Mouse (Mus musculus) cerebellum, postnatal 14 days (tissue): ENCODE measurements at regions not wholly inside any gene's neighbourhood (a gene's known extent, or its start where the extent isn't known, plus 50 kb on each side); places are given as distances from the start of the nearest gene placed in this dataset.

Source experiments
- DNase-seq, 2 experiments: peaks; one replicate each; pipeline ENCODE4 v3.0.0; 2021; ENCODE audit warnings: mixed read lengths in 2 of 2

- no peak for DNase-seq
Measured at GRCm38 (mm10) chr15:50423082-50423665, 3461.5 kb upstream of the Gm7489 start.

- no peak for DNase-seq
Measured at GRCm38 (mm10) chr15:50449604-50450003, 3435.1 kb upstream of the Gm7489 start.

DNA sequence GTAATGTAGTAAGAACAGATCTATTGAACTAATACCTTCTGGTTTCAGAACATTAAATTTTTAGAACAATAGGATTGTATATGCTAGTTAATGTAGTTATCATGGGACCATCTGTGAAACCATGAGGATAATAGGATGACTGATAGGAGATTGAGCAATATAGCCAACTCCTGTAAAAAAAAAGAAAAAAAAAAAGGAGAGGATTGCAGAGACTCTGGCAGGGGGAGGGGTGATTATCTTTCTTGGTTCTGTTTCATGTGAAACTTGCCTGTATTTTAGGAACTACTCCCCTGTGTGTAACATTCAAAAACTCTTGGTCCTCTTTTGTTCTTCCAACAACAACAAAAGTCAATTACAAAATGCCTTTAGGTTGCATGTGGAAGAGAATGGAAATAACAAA is 3412.1 kb upstream of the Gm7489 start:
- no peak for DNase-seq

DNA sequence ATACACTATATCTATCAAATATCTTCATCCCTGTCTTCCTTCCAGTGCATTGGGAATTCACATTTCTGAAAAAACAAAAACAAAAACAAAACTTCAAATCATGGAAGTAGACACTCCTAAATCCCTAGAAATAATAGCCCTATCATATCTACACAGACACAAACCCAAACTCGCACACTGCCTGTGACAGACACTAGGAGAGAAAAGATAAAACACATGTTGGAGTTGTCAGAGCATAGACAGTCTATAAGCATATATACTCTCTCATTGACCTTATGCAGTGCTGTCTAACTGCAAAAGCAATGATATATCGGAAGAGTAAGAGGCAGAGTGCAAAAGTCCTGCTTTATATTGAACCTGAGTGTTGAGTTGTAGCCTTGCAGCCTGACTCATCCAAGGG is 3386.0 kb upstream of the Gm7489 start:
- DNase-seq = no peak

DNA sequence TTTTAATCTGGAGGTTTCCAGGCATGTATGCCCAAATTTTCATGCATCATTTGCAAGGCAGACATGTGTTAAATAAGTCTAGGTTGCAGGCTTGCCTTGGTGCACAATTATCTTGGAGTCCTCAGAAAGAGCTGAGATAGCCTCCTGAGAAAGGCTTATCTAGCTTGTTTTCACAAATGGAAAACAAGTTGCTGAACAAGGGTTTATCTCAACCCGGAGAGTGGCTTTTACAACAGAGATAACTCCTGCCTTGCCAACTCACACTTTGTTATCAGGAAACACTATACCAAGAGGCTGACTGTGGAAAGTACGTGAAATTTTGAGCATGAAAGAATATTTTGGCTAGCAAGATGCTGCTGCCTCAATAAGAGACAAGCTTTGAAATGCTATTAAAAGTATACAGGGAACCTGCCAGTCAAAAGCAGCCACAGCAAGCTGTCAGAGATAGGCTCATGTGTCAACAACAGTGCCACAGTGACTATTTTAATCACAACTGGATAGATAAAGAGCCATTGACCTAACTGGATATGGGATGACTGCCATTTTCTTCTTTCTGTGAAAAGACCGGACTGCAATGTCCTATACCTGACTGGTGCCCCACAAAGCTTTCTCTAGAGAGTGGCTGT is 3376.6 kb upstream of the Gm7489 start:
- no peak for DNase-seq

DNA sequence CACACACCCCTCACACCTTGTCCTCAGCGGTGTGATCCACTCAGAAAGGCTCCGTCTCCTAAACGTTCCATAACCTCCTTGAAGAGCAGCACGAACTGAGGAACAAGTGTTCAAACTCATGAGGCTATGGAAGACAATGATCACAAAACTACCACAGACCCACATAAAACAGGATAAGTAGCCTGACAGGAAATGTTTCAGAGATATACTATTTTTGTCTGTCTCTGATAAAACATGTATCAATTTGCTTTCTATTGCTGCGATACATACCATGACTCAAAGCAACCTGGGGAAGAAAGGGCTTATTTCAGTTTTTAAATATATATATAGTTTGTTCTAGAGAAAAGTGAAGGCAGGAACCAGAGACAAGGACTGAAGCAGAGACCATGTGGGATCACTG is 3371.7 kb upstream of the Gm7489 start:
- DNase-seq = no peak

GRCm38 (mm10) chr15:50524841-50525240 is 3359.9 kb upstream of the Gm7489 start:
- no peak for DNase-seq

DNA sequence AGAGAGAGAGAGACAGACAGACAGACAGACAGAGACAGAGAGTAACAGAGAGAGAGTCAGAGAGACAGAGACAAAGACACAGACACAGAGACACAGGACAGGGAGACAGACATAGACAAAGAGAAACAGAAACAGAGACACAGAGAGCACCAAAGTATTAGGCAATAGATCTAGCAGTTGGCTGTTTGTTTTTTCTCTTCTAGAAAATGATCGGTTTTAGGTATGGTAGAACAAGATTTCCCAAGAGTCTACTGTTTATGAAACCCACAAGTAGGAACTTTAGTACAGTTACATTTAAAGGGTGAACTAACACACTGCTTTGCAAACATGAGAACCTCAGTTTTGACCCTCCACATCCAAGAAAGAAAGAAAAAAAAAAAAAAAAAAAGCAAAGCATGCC is 3350.2 kb upstream of the Gm7489 start:
- DNase-seq = no peak

GRCm38 (mm10) chr15:50563611-50564010 is 3321.1 kb upstream of the Gm7489 start:
- peak; percentile 29 to 41 for DNase-seq

GRCm38 (mm10) chr15:50580811-50581210 is 3303.9 kb upstream of the Gm7489 start:
- no peak for DNase-seq

- no peak for DNase-seq
Measured at GRCm38 (mm10) chr15:50583951-50584350, 3300.8 kb upstream of the Gm7489 start.

GRCm38 (mm10) chr15:50585496-50585895 is 3299.2 kb upstream of the Gm7489 start:
- no peak for DNase-seq
